Mouse (Mus musculus): ENCODE data around the gene Mpz.

DNA sequence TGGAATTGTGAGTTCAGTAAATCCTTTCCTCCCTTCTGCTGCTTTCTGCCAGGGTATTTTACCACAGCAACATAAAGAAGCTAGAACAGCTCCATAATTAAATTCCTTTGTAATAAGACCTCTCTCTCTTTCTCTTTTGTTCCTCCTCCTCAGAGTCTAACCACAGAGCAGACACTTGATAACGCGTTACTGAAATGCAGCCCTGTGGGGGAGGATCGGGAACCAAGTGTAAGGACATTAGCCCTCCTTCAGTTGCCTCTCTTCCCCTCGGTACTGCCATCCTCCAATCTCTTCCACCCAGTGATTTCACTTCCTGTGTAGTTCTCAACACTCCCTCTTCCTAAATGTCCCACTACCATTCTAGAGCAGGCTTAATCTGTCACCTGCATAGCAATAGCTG is 58.9 kb downstream of the Mpz start:
- TF ChIP-seq POLR2A (IDR thresholded peaks at IDR 0.05; ENCODE audit: low read depth, low read length) (no peak), CTCF (IDR thresholded peaks at IDR 0.05; ENCODE audit: borderline replicate concordance, insufficient read depth, low read length) (no peak)

All from embryonic fibroblast, embryonic 13.5 days (primary cell).